Mouse (Mus musculus) layer of hippocampus, postnatal 25 days (tissue): ENCODE data around the gene Gm42372. TPM values are rescaled to one million over a fixed set of nuclear protein-coding genes. Genes with fewer than 3 reads are reported as not detected.
"Not testable (repeated sequence)": the region's sequence is repeated elsewhere in the genome, so short reads cannot be mapped to it uniquely, and the experiment has no call there.

ENCODE experiments used
- DNase-seq, 2 experiments: peaks; one replicate each; pipeline ENCODE4 v3.0.0; 2022; ENCODE audit warnings: mixed read lengths in 2 of 2, low spot score in 1 of 2; ENCODE audit errors: extremely low spot score in 1 of 2
- total RNA-seq, 2 experiments: library from RNA; stranded (reverse); gene quantifications; 2 replicates each; pipeline ENCODE4 v1.2.3; 2021

Gm42372 gene
- total RNA-seq, result 10 to 100 TPM; 52.6 to 53.6 TPM

GRCm38 (mm10) chr7:16982859-16983568, at the start of gene Gm42372:
Gm42372 (plus strand) TSS chr7:16983086.
- DNase-seq, result peak; percentile 69 to 74

- no peak for DNase-seq
These were observed 45.6 kb upstream of the Gm42372 start for GRCm38 (mm10) chr7:16937312-16937711.

- peak in 1 of 2 experiments; percentile 30 for DNase-seq
These were observed 44.6 kb upstream of the Gm42372 start for GRCm38 (mm10) chr7:16938117-16938791.

- no peak for DNase-seq
These were observed 42.6 kb upstream of the Gm42372 start for GRCm38 (mm10) chr7:16940292-16940691.

GRCm38 (mm10) chr7:16942861-16943260, 40.0 kb upstream of the Gm42372 start:
- no peak for DNase-seq

- DNase-seq, result peak; percentile 82 to 85
These were observed 38.7 kb upstream of the Gm42372 start, which contains the start of gene Pnmal2 for GRCm38 (mm10) chr7:16944061-16944807. Pnmal2 (plus strand) TSS chr7:16944682.

GRCm38 (mm10) chr7:16944808-16945315, 38.0 kb upstream of the Gm42372 start:
- DNase-seq, result no peak

- no peak for DNase-seq
These were observed 37.5 kb upstream of the Gm42372 start for GRCm38 (mm10) chr7:16945419-16945818.

- DNase-seq, result no peak
These were observed 36.2 kb upstream of the Gm42372 start for GRCm38 (mm10) chr7:16946441-16947348.

- no peak for DNase-seq
These were observed 35.5 kb upstream of the Gm42372 start for GRCm38 (mm10) chr7:16947349-16947895.

GRCm38 (mm10) chr7:16947959-16948361, 34.9 kb upstream of the Gm42372 start:
- DNase-seq, result no peak

- no peak for DNase-seq
These were observed 33.9 kb upstream of the Gm42372 start for GRCm38 (mm10) chr7:16948923-16949458.

GRCm38 (mm10) chr7:16949908-16950841, 32.7 kb upstream of the Gm42372 start:
- DNase-seq, result peak; percentile 81 to 88

- peak in 1 of 2 experiments; percentile 77 for DNase-seq
These were observed 31.8 kb upstream of the Gm42372 start for GRCm38 (mm10) chr7:16950861-16951635.

GRCm38 (mm10) chr7:16953776-16954175, 29.1 kb upstream of the Gm42372 start:
- not testable (repeated sequence) for DNase-seq

- no peak for DNase-seq
These were observed 27.2 kb upstream of the Gm42372 start for GRCm38 (mm10) chr7:16955712-16956111.
